Mouse (Mus musculus): ENCODE results near the gene Tmtc4. TPM values are rescaled to one million over a fixed set of nuclear protein-coding genes. Genes with fewer than 3 reads are reported as not detected.

Tmtc4 gene
- polyA plus RNA-seq, 1 experiment from 2014 or later = 17.4 TPM

DNA sequence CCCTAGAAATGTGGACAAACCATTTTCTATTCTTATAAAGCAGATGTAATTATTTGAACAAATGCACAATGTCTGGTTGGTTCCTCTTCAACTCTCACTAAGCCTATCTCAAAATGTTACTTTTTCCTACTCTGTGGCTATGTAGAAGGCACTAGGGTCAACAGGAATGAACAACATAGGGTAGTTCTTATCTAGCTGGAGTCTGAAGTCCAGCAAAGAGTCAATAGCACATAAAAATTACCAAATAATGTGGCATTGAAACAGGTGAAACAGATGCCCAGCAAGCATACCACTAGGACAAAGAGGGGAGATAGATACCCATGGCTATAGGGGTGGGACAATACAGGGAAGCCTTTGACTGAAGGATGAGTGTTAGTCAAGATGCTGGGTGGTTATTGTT, 72.6 kb downstream of the Tmtc4 start:
- Histone ChIP-seq H3K4me2 (ENCODE audit: low read depth, low read length) (peak overlapping the region; percentile 81), H3K9me3 (ENCODE audit: control insufficient read depth, low read length) (no peaks in the 10 kb centered on the region), H3K27ac (ENCODE audit: low read length) (peak overlapping the region; percentile 5; the same call in 1 of the 2 replicates), H3K36me3 (ENCODE audit: control insufficient read depth, insufficient read depth, low read length) (no peaks in the 10 kb centered on the region), H3K9ac (ENCODE audit: low read depth, low read length) (no peak overlapping the region), H3K4me1 (ENCODE audit: control insufficient read depth, insufficient read depth, low read length) (peaks cover 11% of the 10 kb centered on the region; the same call in 1 of the 2 replicates), H3K4me3 (ENCODE audit: low read length) (0 out of 2 replicates have a peak overlapping the region, but pooled peaks have one; percentile 77), H3K27me3 (replicated peaks; ENCODE audit: control insufficient read depth, insufficient read depth, low read length) (no peaks in the 10 kb centered on the region)
- peak; percentile 19; the same call in 1 of the 2 replicates for ATAC-seq

- peaks cover 11% of the 10 kb centered on the region; the same call in 1 of the 2 replicates for H3K4me1 ChIP-seq (ENCODE audit: control insufficient read depth, insufficient read depth, low read length)
- H3K27me3 ChIP-seq (replicated peaks; ENCODE audit: control insufficient read depth, insufficient read depth, low read length) = no peaks in the 10 kb centered on the region
- ATAC-seq = peak; percentile 76
- peak overlapping the region; percentile 69 for H3K27ac ChIP-seq (ENCODE audit: low read length)
- H3K9me3 ChIP-seq (ENCODE audit: control insufficient read depth, low read length) = no peaks in the 10 kb centered on the region
- H3K4me3 ChIP-seq (ENCODE audit: low read length) = no peak overlapping the region
- H3K9ac ChIP-seq (ENCODE audit: low read depth, low read length) = no peak overlapping the region
- WGBS = 55% methylated on average over 5 of the region's 5 CpGs
- H3K4me2 ChIP-seq (ENCODE audit: low read depth, low read length) = peak overlapping the region; percentile 27; the same call in 1 of the 2 replicates
- H3K36me3 ChIP-seq (ENCODE audit: control insufficient read depth, insufficient read depth, low read length) = no peaks in the 10 kb centered on the region
Measured at GRCm38 (mm10) chr14:122909368-122910091, 74.3 kb downstream of the Tmtc4 start.

GRCm38 (mm10) chr14:122908075-122908474, 75.8 kb downstream of the Tmtc4 start:
- Histone ChIP-seq H3K4me3 (ENCODE audit: low read length) (no peak overlapping the region), H3K4me1 (ENCODE audit: control insufficient read depth, insufficient read depth, low read length) (peaks cover 14% of the 10 kb centered on the region), H3K27ac (ENCODE audit: low read length) (0 out of 2 replicates have a peak overlapping the region, but pooled peaks have one; percentile 33), H3K4me2 (ENCODE audit: low read depth, low read length) (no peak overlapping the region), H3K9ac (ENCODE audit: low read depth, low read length) (no peak overlapping the region), H3K9me3 (ENCODE audit: control insufficient read depth, low read length) (no peaks in the 10 kb centered on the region), H3K27me3 (replicated peaks; ENCODE audit: control insufficient read depth, insufficient read depth, low read length) (no peaks in the 10 kb centered on the region), H3K36me3 (ENCODE audit: control insufficient read depth, insufficient read depth, low read length) (no peaks in the 10 kb centered on the region)
- 89% methylated on average over 4 of the region's 4 CpGs for WGBS
- ATAC-seq = no peak

DNA sequence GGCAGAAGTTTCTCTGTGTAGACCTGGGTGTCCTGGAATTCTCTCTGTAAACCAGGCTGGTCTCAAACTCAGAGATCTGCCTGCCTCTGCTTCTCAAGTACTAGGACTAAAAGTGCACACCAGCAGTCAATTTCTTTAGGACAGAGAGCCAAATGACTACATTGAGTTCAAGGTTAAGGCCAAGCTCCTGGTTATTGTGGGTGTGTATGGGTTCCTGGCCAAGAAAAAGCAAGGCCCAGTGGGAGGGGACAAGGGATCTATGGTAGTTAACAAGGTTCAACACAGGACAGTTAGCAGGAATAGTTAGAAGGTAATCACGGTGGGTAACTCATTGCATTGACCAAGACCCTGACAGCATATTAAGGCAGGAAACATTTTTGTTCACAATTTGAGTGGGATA, 78.8 kb downstream of the Tmtc4 start:
- Histone ChIP-seq H3K4me3 (ENCODE audit: low read length) (no peak overlapping the region), H3K9me3 (ENCODE audit: control insufficient read depth, low read length) (no peaks in the 10 kb centered on the region), H3K36me3 (ENCODE audit: control insufficient read depth, insufficient read depth, low read length) (no peaks in the 10 kb centered on the region), H3K27ac (ENCODE audit: low read length) (no peak overlapping the region), H3K9ac (ENCODE audit: low read depth, low read length) (no peak overlapping the region), H3K4me1 (ENCODE audit: control insufficient read depth, insufficient read depth, low read length) (peaks cover 30% of the 10 kb centered on the region), H3K27me3 (replicated peaks; ENCODE audit: control insufficient read depth, insufficient read depth, low read length) (no peaks in the 10 kb centered on the region), H3K4me2 (ENCODE audit: low read depth, low read length) (no peak overlapping the region)
- 94% methylated on average over 1 of the region's 1 CpGs for WGBS
- no peak for ATAC-seq

DNA sequence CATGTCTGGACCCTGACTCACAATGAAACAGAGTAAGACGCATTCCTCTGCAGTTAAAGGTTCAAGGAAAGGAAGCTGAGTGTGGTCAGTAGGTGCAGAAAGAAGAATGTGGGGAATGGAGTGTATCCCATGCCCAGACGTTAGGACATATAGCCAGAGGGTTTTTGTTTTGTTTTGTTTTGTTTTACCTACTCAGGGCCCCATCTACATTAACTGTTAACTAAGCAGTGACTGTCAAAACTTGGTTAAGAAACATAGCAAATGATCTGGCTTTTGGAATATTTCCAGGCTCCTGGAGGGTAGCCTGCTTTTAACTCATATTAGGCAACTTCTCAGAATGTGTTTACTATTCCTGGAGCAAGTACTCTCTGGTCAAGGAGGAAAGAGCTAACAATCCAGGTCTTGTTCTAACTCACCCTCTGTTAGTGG, 79.9 kb downstream of the Tmtc4 start:
- H3K27ac ChIP-seq (ENCODE audit: low read length) = no peak overlapping the region
- WGBS = 68% methylated on average over 2 of the region's 2 CpGs

DNA sequence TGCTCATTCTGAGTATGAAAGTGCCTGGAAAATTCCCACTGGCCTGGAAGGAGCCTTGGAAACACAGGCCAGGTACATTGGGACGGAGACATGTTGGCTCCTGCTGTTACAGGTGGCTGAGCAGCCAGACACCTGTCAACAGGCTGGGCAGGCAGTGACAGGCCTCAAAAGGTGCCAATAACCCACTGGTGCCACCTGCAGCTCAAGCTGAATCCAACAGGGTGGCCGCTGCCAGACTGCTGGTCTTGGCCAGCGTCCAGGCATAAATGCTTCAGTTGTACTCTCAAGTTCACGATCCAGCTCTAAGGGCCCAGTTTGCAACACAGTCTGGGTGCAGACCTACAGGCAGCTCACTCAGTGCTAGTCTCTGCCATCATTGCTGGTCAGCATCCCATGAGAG, 81.0 kb downstream of the Tmtc4 start:
- H3K4me3 ChIP-seq (ENCODE audit: low read length) = no peak overlapping the region
- H3K27me3 ChIP-seq (replicated peaks; ENCODE audit: control insufficient read depth, insufficient read depth, low read length) = no peaks in the 10 kb centered on the region
- H3K36me3 ChIP-seq (ENCODE audit: control insufficient read depth, insufficient read depth, low read length) = no peaks in the 10 kb centered on the region
- H3K9me3 ChIP-seq (ENCODE audit: control insufficient read depth, low read length) = no peaks in the 10 kb centered on the region
- ATAC-seq = peak; percentile 75
- no peak overlapping the region for H3K9ac ChIP-seq (ENCODE audit: low read depth, low read length)
- 57% methylated on average over 4 of the region's 4 CpGs for WGBS
- peaks cover 24% of the 10 kb centered on the region for H3K4me1 ChIP-seq (ENCODE audit: control insufficient read depth, insufficient read depth, low read length)
- H3K27ac ChIP-seq (ENCODE audit: low read length) = peak overlapping the region; percentile 62
- H3K4me2 ChIP-seq (ENCODE audit: low read depth, low read length) = no peak overlapping the region

More for the DNA sequence above, 79.9 kb downstream of the Tmtc4 start:
- H3K27me3 ChIP-seq (replicated peaks; ENCODE audit: control insufficient read depth, insufficient read depth, low read length) = no peaks in the 10 kb centered on the region
- H3K4me3 ChIP-seq (ENCODE audit: low read length) = no peak overlapping the region
- peaks cover 24% of the 10 kb centered on the region for H3K4me1 ChIP-seq (ENCODE audit: control insufficient read depth, insufficient read depth, low read length)
- no peak for ATAC-seq
- H3K36me3 ChIP-seq (ENCODE audit: control insufficient read depth, insufficient read depth, low read length) = no peaks in the 10 kb centered on the region
- H3K4me2 ChIP-seq (ENCODE audit: low read depth, low read length) = no peak overlapping the region
- no peaks in the 10 kb centered on the region for H3K9me3 ChIP-seq (ENCODE audit: control insufficient read depth, low read length)
- no peak overlapping the region for H3K9ac ChIP-seq (ENCODE audit: low read depth, low read length)

DNA sequence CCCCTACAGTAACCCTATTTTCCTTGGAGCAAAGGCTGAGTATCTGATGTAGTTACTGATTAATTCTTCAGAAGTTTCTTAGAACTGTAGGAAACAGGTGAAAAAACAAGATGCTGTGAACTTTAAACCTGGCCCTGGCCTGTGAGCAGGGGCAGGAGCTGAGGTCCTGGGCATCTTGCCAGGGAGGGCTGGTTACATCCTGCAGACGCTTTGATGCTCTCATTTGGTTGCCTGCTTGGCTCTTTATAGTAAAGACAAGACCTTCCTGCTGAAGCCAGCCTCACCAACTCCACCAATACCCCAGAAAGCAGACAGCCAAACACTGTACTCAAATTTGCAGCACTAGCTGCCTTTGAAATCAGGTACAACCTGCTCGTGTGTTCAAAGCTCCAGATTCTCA, 81.7 kb downstream of the Tmtc4 start:
- H3K9me3 ChIP-seq (ENCODE audit: control insufficient read depth, low read length) = no peaks in the 10 kb centered on the region
- no peak overlapping the region for H3K4me2 ChIP-seq (ENCODE audit: low read depth, low read length)
- H3K27ac ChIP-seq (ENCODE audit: low read length) = peak overlapping the region; percentile 62
- no peaks in the 10 kb centered on the region for H3K36me3 ChIP-seq (ENCODE audit: control insufficient read depth, insufficient read depth, low read length)
- no peak overlapping the region for H3K4me3 ChIP-seq (ENCODE audit: low read length)
- no peaks in the 10 kb centered on the region for H3K27me3 ChIP-seq (replicated peaks; ENCODE audit: control insufficient read depth, insufficient read depth, low read length)
- ATAC-seq = peak; percentile 88
- 47% methylated on average over 2 of the region's 2 CpGs for WGBS
- no peak overlapping the region for H3K9ac ChIP-seq (ENCODE audit: low read depth, low read length)
- peaks cover 24% of the 10 kb centered on the region for H3K4me1 ChIP-seq (ENCODE audit: control insufficient read depth, insufficient read depth, low read length)

DNA sequence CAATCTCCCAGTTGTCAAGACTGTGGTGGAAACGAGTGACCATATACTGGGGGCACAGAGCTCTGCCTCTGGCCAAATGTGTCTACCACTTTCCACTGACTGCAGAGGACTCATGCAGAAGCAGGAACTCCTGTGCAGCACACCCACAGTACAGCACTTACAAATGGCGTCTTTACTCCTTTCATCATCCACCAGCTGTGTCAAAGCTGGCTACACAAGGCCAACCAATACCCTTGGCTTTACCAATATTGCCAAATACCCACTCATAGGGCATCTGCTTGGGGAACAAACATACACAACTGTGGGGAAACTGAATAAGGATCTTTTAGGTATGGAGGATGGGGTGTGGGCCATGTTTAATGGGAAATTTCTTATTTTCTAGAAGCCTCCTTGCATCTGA, 82.1 kb downstream of the Tmtc4 start:
- Histone ChIP-seq H3K27me3 (replicated peaks; ENCODE audit: control insufficient read depth, insufficient read depth, low read length) (no peaks in the 10 kb centered on the region), H3K9ac (ENCODE audit: low read depth, low read length) (no peak overlapping the region), H3K4me3 (ENCODE audit: low read length) (no peak overlapping the region), H3K27ac (ENCODE audit: low read length) (peak overlapping the region; percentile 76), H3K4me1 (ENCODE audit: control insufficient read depth, insufficient read depth, low read length) (peaks cover 24% of the 10 kb centered on the region), H3K9me3 (ENCODE audit: control insufficient read depth, low read length) (no peaks in the 10 kb centered on the region), H3K4me2 (ENCODE audit: low read depth, low read length) (peak overlapping the region; percentile 40), H3K36me3 (ENCODE audit: control insufficient read depth, insufficient read depth, low read length) (no peaks in the 10 kb centered on the region)
- 76% methylated on average over 2 of the region's 2 CpGs for WGBS
- ATAC-seq = peak; percentile 60

- 71% methylated on average over 3 of the region's 3 CpGs for WGBS
- Histone ChIP-seq H3K4me2 (ENCODE audit: low read depth, low read length) (no peak overlapping the region), H3K9me3 (ENCODE audit: control insufficient read depth, low read length) (no peaks in the 10 kb centered on the region), H3K4me1 (ENCODE audit: control insufficient read depth, insufficient read depth, low read length) (peaks cover 24% of the 10 kb centered on the region), H3K36me3 (ENCODE audit: control insufficient read depth, insufficient read depth, low read length) (no peaks in the 10 kb centered on the region), H3K4me3 (ENCODE audit: low read length) (no peak overlapping the region), H3K9ac (ENCODE audit: low read depth, low read length) (no peak overlapping the region), H3K27ac (ENCODE audit: low read length) (no peak overlapping the region), H3K27me3 (replicated peaks; ENCODE audit: control insufficient read depth, insufficient read depth, low read length) (no peaks in the 10 kb centered on the region)
- no peak for ATAC-seq
Measured at GRCm38 (mm10) chr14:122901177-122901576, 82.7 kb downstream of the Tmtc4 start.
